Mouse (Mus musculus) small intestine, adult 2 months (tissue): ENCODE data around the gene Stk19.
"Not testable (repeated sequence)": the region's sequence is repeated elsewhere in the genome, so short reads cannot be mapped to it uniquely, and the experiment has no call there.

Source experiments
- CTCF ChIP-seq: fragments of 200-500 bp; IDR thresholded peaks from 2 replicates; pipeline ENCODE4 v1.5.1; 2012; ENCODE audit warnings: low read depth, mild to moderate bottlenecking, control low read depth, inconsistent platforms, low read length, moderate library complexity, mixed read lengths; ENCODE audit not compliant: insufficient replicate concordance, insufficient read length; ENCODE audit errors: extremely low read depth
- POLR2A ChIP-seq: fragments of 200-500 bp; IDR thresholded peaks from 2 replicates; pipeline ENCODE4 v1.6.1; 2012; ENCODE audit warnings: low read depth, mild to moderate bottlenecking, control low read depth, inconsistent platforms, low read length, moderate library complexity

GRCm38 (mm10) chr17:34810411-34810810 is 26.3 kb downstream of the Stk19 start:
- not testable (repeated sequence) for TF ChIP-seq CTCF, POLR2A
